Mouse (Mus musculus) ES-CJ7 (cell line): Measurements from ENCODE around the gene Gm13040.
"Not testable (repeated sequence)": the region's sequence is repeated elsewhere in the genome, so short reads cannot be mapped to it uniquely, and the experiment has no call there.

Experiments used
- DNase-seq: peaks from one replicate; pipeline ENCODE4 v3.0.0; 2011; ENCODE audit warnings: low read depth, low spot score

Gene Gm13040

DNA sequence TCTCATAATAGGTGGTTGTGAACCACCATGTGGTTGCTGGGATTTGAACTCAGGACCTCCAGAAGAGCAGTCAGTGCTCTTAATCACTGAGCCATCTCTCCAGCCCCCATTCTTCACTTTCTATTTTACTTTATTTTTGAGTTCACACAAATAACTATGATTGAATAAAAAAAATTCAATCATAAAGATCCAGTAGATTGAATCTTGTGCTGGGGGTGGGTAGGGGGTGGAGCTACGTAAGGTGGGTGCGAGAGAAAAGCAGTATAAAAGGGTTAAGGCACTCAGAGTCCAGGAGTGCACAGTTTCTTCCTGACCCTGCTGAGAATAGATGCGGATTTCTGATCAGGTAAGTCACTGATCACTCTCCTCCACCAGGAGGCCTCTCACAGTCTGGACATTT lies at the start of gene Gm13040:
Gene Gm13040, plus strand, starts transcription at position 301 of the 400 bp plus-strand sequence.
- not testable (repeated sequence) for DNase-seq

DNA sequence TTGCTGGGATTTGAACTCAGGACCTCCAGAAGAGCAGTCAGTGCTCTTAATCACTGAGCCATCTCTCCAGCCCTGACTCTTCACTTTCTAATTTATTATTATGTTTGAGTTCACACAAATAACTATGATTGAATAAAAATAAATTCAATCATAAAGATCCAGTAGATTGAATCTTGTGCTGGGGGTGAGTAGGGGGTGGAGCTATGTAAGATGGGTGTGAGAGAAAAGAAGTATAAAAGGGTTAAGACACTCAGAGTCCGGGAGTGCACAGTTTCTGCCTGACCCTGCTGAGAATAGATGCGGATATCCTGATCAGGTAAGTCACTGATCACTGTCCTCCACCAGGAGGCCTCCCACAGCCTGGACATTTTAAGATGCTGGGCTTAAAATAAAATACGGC lies 24.7 kb upstream of the Gm13040 start, which contains the start of gene Gm13043:
Gene Gm13043, plus strand, starts transcription at position 301 of the 400 bp plus-strand sequence.
- DNase-seq = no peak

DNA sequence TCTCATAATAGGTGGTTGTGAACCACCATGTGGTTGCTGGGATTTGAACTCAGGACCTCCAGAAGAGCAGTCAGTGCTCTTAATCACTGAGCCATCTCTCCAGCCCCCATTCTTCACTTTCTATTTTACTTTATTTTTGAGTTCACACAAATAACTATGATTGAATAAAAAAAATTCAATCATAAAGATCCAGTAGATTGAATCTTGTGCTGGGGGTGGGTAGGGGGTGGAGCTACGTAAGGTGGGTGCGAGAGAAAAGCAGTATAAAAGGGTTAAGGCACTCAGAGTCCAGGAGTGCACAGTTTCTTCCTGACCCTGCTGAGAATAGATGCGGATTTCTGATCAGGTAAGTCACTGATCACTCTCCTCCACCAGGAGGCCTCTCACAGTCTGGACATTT lies 15.6 kb downstream of the Gm13040 start, which contains the start of the genes BC080695 and Gm13057:
Gene BC080695, plus strand, starts transcription at position 301 of the 400 bp plus-strand sequence.
Gene Gm13057, plus strand, starts transcription at position 310 of the 400 bp plus-strand sequence.
- not testable (repeated sequence) for DNase-seq
